Mouse (Mus musculus) CD4-positive, CD25-positive, alpha-beta regulatory T cell, adult 4 months (primary cell): ENCODE results near the gene Gkn2. TPM values are rescaled to one million over a fixed set of nuclear protein-coding genes. Genes with fewer than 3 reads are reported as not detected.

Source experiments
- ATAC-seq: one replicate; pipeline ENCODE4 v1.8.0; 2017
- polyA plus RNA-seq, 2 experiments: library from polyadenylated mRNA; unstranded; fragments of 100-300 nt; shearing (Covaris generic); gene quantifications; one replicate each; pipeline ENCODE4 v1.2.1; 2017

Gene Gkn2
- polyA plus RNA-seq = not detected

DNA sequence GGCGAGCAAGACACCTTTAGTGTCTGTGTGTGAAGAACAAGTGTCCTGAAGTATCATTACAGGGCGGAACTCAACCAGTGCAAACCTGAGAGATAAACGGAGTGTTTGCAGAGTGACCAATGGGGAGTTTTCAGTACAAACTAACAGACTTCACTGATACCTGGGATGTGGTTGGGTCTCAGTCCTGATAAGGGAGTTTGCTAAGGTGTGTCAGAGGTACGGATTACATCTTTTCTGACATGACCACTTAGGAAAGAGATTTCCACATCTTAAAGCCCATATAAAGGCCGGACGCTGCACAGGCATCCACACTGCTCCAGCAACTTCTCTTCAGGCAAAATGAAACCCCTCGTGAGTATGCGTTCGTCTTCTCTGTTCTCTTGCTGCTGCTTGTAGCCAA lies at the start of gene Gkn2:
TSS of gene Gkn2 (plus strand) at position 301 of the 400 bp plus-strand sequence.
- no peak for ATAC-seq

DNA sequence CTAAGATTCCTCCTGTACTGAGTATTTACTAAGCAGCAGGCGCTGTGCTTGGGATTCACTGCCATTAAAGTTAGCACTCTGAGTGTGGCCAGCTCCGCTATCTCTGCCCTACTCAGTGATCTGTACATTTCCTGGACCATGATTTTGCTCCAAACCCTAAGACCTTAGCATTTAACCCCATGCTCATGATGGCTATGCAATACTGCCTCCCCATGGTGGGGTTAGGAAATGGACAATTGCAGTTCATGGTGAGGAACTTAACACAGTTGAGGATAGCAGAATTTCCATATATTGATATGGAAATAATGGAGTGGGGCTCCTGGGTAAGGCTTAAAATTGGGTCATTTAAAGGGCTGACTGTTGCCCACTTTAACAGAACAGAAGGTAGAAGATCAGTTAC lies 49.8 kb upstream of the Gkn2 start:
- ATAC-seq = no peak

GRCm38 (mm10) chr6:87326932-87327331 lies 46.2 kb upstream of the Gkn2 start:
- no peak for ATAC-seq

DNA sequence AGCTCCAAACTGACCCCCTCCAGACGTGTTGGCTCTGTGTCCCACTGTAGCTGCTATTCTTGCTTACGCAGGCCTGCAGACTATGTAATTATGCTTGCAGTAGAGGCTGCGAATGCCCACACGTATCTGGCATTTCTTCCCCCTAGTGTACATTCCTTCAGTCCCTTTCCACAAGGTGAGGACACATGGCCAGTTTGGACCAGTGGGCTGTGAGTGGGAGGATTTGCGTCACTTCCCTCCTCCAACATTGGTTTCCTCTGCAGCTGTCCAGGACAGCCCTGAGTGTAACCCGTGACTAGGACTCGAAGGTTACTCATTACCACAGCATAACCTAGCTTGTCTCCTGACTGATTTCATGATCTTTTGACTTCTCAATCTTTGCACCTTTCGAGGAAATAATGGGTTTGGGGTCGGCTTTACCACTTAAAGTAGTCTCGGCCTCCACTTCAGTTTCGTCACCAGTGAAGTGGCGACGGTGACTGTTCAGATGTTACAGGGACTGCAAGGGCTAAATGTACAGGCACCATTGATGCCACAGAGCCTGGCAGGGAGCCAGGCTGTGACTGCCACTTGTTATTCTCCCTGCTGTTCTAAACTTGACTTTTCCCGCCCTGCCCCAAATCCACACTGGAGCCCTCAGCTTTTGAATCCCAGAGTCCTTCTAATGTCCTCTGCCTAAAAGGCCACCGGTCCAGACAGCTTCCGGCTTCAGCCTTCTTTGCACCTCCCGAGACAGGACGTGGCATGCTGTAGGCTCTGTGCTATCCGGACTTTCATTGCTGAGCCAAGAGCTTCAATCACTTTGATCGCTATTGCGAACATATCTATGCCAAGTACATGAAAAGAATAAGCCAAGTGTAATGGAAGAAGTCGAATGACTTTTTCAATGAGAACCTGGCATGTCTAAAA lies 44.6 kb upstream of the Gkn2 start:
- no peak for ATAC-seq

DNA sequence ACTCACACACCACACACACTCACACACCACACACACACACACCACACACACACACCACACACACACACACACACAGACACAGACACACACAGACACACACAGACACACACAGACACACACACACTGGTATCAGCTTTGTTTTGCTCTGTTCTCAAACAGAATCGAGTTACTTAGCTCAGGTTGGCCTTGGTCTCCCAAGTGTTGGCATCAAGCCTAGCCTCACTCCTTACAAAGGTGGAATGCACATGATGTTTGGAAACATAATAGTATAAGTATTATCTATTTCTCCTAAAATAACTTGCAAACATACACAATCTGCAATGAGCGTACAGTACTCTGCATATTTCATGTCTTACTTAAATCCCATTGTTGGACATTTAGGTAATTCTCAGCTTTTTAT lies 40.8 kb upstream of the Gkn2 start:
- no peak for ATAC-seq

GRCm38 (mm10) chr6:87334361-87335090 lies 38.6 kb upstream of the Gkn2 start:
- no peak for ATAC-seq

GRCm38 (mm10) chr6:87335091-87335934 lies 37.8 kb upstream of the Gkn2 start, which contains the start of gene Antxr1:
TSS of gene Antxr1 (minus strand) at chr6:87335821.
- no peak for ATAC-seq

GRCm38 (mm10) chr6:87335935-87336295 lies 37.2 kb upstream of the Gkn2 start:
- ATAC-seq = no peak

DNA sequence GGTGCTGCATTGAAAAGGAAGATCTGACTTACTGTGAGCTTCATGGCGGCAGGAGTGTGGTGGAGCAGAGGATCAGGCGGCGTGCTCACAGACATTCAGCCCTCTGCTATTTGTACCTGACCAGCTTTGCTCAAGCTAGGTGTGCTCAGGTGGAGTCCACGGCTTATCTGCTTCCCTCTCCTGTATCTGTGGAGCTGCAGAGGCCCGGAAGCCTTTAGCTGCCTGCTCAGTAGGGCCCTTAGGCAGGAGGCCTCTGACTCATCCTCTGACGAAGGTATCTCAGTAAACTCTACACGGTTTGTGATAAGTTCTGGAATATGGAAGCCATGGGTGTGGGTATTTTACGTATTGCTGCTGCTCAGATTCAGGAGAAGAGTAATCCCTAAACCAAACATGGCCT lies 22.3 kb upstream of the Gkn2 start, which contains the start of gene Gkn1:
TSS of gene Gkn1 (minus strand) at position 114 of the 400 bp plus-strand sequence.
- no peak for ATAC-seq

- no peak for ATAC-seq
Measured at GRCm38 (mm10) chr6:87354441-87354840, 18.7 kb upstream of the Gkn2 start.

- ATAC-seq = no peak
Measured at GRCm38 (mm10) chr6:87369223-87369622, 3.9 kb upstream of the Gkn2 start.

GRCm38 (mm10) chr6:87383926-87384691 lies 11.0 kb downstream of the Gkn2 start:
- peak; percentile 56 for ATAC-seq

DNA sequence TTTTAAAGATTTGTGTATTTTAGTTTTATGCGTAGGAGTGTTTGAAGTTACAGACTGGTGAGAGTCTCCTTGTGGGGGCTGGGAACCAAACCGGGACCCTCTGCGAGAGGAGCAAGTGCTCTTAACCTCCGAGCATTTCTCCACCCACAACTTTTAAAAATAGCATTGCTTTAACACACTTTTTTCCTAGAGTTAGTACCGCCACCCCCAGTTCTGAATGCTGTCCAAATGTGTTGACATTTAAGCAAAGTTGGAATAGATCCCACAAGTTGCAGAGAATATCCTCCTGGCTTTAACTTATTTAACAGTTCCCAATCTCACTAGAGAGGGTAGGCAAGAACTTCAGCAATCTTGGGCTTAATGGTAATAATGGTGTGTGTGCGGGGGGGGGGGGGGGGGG lies 11.6 kb downstream of the Gkn2 start:
- no peak for ATAC-seq

GRCm38 (mm10) chr6:87386203-87386602 lies 13.0 kb downstream of the Gkn2 start:
- ATAC-seq = peak; percentile 39

DNA sequence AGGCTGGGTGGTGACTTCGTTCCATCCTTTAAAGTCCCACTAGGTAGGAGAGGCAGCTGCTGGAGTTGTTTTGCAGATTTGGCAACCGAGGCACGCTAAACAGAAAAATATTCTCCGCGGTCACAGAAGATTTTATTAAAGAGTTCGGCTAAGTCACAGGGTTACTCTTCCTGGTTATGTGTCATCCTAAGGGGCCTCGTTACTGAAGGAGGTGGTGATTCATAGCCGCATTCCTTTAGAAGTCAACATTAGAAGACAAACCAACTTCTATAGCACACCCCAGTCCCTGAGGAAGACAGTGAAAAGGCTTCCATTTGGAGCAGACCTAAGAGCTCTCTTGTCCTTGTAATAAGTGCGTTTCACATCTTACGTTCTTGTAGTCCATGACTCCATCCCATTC lies 13.5 kb downstream of the Gkn2 start:
- ATAC-seq = no peak

- no peak for ATAC-seq
Measured at GRCm38 (mm10) chr6:87388877-87389276, 15.7 kb downstream of the Gkn2 start, which contains the start of gene Gkn3. TSS of gene Gkn3 (minus strand) at chr6:87388935.

- no peak for ATAC-seq
Measured at GRCm38 (mm10) chr6:87389455-87389989, 16.4 kb downstream of the Gkn2 start.

- ATAC-seq = no peak
Measured at GRCm38 (mm10) chr6:87393466-87394205, 20.5 kb downstream of the Gkn2 start.

- no peak for ATAC-seq
Measured at GRCm38 (mm10) chr6:87394783-87395182, 21.6 kb downstream of the Gkn2 start.

GRCm38 (mm10) chr6:87399137-87399536 lies 26.0 kb downstream of the Gkn2 start:
- peak; percentile 83 for ATAC-seq
